11 mouse cellular contexts compared by ENCODE assay signal in genomic region chr2:168412853-168413252, GRCm38 (mm10).
DNase-seq lines count a peak whose midpoint lies in the region; ATAC-seq and TF ChIP-seq lines count a peak whose summit lies in the region.
"Had no signal": no experiment of that assay in that cellular context is flagged by ENCODE, and none has a peak within 500 bp of the region (broad histone marks: within the 10 kb centered on the region; RNA-seq: fewer than 3 reads in every experiment).

No protein-coding gene starts in this region.

- H3K27me3 ChIP-seq in liver, adult 2 months (ENCODE audit: control insufficient read depth, insufficient read depth, low read length) = no peaks in the 10 kb centered on the region
- H3K27me3 ChIP-seq in liver, embryonic 11.5 days (replicated peaks; ENCODE audit: control insufficient read depth, insufficient read depth, low read length) = no peaks in the 10 kb centered on the region; the same call in 1 of the 2 replicates
- no peaks in the 10 kb centered on the region for H3K27me3 ChIP-seq in stomach, postnatal 0 days (ENCODE audit: control insufficient read depth, insufficient read depth, low read length)
- H3K27me3 ChIP-seq: liver, embryonic 13.5 days; neural tube, embryonic 13.5 days had no signal

- no peaks in the 10 kb centered on the region for H3K36me3 ChIP-seq in liver, adult 2 months (ENCODE audit: control insufficient read depth, insufficient read depth, low read length)
- no peaks in the 10 kb centered on the region for H3K36me3 ChIP-seq in liver, embryonic 11.5 days (ENCODE audit: control insufficient read depth, insufficient read depth, low read length)
- no peaks in the 10 kb centered on the region for H3K36me3 ChIP-seq in stomach, postnatal 0 days (ENCODE audit: control insufficient read depth, insufficient read depth, low read length)
- H3K36me3 ChIP-seq: forebrain, embryonic 10.5 days; liver, embryonic 13.5 days; neural tube, embryonic 13.5 days had no signal

- no peaks in the 10 kb centered on the region for H3K79me2 ChIP-seq in liver, adult 2 months (ENCODE audit: control insufficient read depth, insufficient read depth, low read length)

- no peak for ATAC-seq in liver, embryonic 11.5 days (replicated peaks; ENCODE audit: low FRiP score)
- ATAC-seq in stomach, postnatal 0 days (ENCODE audit: low FRiP score, low TSS enrichment) = no peak

- peak; percentile 16; the same call in 1 of the 2 replicates for TF ChIP-seq CTCF in liver, adult 2 months (IDR thresholded peaks at IDR 0.05; ENCODE audit: low read depth, low read length)
- peak; percentile 25; the same call in 1 of the 2 replicates for TF ChIP-seq CTCF in cortical plate, adult 2 months (IDR thresholded peaks at IDR 0.05; ENCODE audit: extremely low read depth, insufficient read depth, low read length)
- TF ChIP-seq CTCF in stomach, postnatal 0 days (IDR thresholded peaks at IDR 0.05; ENCODE audit: low read depth) = peak; percentile 68

- 40% methylated on average over 6 of the region's 6 CpGs for WGBS in liver, adult 2 months
- 40% methylated on average over 6 of the region's 6 CpGs for WGBS in liver, embryonic 11.5 days
- WGBS in stomach, postnatal 0 days = 51% methylated on average over 6 of the region's 6 CpGs

- DNase-seq in cerebellum, postnatal 10 days = peak; percentile 59 to 67
- DNase-seq in cerebellum, adult 18-20 months = no peak
- DNase-seq in liver, adult 2 months (ENCODE audit: extremely low read depth, low read depth, low spot score) = no peak
- no peak for DNase-seq in liver, embryonic 11.5 days (ENCODE audit: low spot score)
- no peak for DNase-seq in stomach, postnatal 0 days (ENCODE audit: low spot score)
- no peak for DNase-seq in frontal cortex, postnatal 10 days (ENCODE audit: low spot score in 2 of 2)
- no peak for DNase-seq in layer of hippocampus, postnatal 25 days (ENCODE audit: extremely low spot score in 1 of 2, low spot score in 1 of 2)
- DNase-seq: liver, embryonic 13.5 days had no signal

- no peak for TF ChIP-seq POLR2A in liver, adult 2 months (IDR thresholded peaks at IDR 0.05; ENCODE audit: extremely low read depth, insufficient read depth, low read length)
- no peak for TF ChIP-seq POLR2A in cortical plate, adult 2 months (IDR thresholded peaks at IDR 0.05; ENCODE audit: extremely low read depth, insufficient read depth, low read length)

- H3K27ac ChIP-seq in liver, adult 2 months (replicated peaks; ENCODE audit: insufficient read depth, low read depth, low read length) = no peak overlapping the region
- H3K27ac ChIP-seq in liver, embryonic 11.5 days (ENCODE audit: low read depth, low read length) = no peak overlapping the region
- no peak overlapping the region for H3K27ac ChIP-seq in cortical plate, adult 2 months (ENCODE audit: insufficient read depth, low read length)
- no peak overlapping the region for H3K27ac ChIP-seq in stomach, postnatal 0 days (replicated peaks)
- H3K27ac ChIP-seq: forebrain, embryonic 10.5 days; liver, embryonic 13.5 days; neural tube, embryonic 13.5 days had no signal

- no peak overlapping the region for H3K9ac ChIP-seq in liver, adult 2 months (ENCODE audit: low read depth, low read length)
- no peak overlapping the region for H3K9ac ChIP-seq in liver, embryonic 11.5 days (ENCODE audit: low read depth, low read length)
- no peak overlapping the region for H3K9ac ChIP-seq in stomach, postnatal 0 days (ENCODE audit: low read length)
- H3K9ac ChIP-seq: liver, embryonic 13.5 days; neural tube, embryonic 13.5 days had no signal

- no peaks in the 10 kb centered on the region for H3K9me3 ChIP-seq in liver, embryonic 11.5 days (ENCODE audit: control insufficient read depth, low read length)
- H3K9me3 ChIP-seq in stomach, postnatal 0 days (ENCODE audit: control insufficient read depth, low read length) = no peaks in the 10 kb centered on the region
- H3K9me3 ChIP-seq: forebrain, embryonic 10.5 days; liver, embryonic 13.5 days had no signal

- no peaks in the 10 kb centered on the region for H3K4me1 ChIP-seq in liver, adult 2 months (ENCODE audit: control insufficient read depth, insufficient read depth, low read length)
- no peaks in the 10 kb centered on the region for H3K4me1 ChIP-seq in liver, embryonic 11.5 days (replicated peaks; ENCODE audit: control insufficient read depth, insufficient read depth, low read length)
- H3K4me1 ChIP-seq in cortical plate, adult 2 months (ENCODE audit: control insufficient read depth, insufficient read depth, low read length) = no peaks in the 10 kb centered on the region
- H3K4me1 ChIP-seq in stomach, postnatal 0 days (replicated peaks; ENCODE audit: control insufficient read depth, insufficient read depth) = no peaks in the 10 kb centered on the region
- H3K4me1 ChIP-seq: liver, embryonic 13.5 days; neural tube, embryonic 13.5 days had no signal

- H3K4me3 ChIP-seq in liver, adult 2 months (ENCODE audit: insufficient read depth, low read depth, low read length) = no peak overlapping the region
- no peak overlapping the region for H3K4me3 ChIP-seq in liver, embryonic 11.5 days (ENCODE audit: low read depth, low read length)
- no peak overlapping the region for H3K4me3 ChIP-seq in cortical plate, adult 2 months (ENCODE audit: insufficient read depth, low read length)
- H3K4me3 ChIP-seq in stomach, postnatal 0 days (ENCODE audit: low read depth, low read length) = no peak overlapping the region
- H3K4me3 ChIP-seq: forebrain, embryonic 10.5 days; liver, embryonic 13.5 days; neural tube, embryonic 13.5 days had no signal

- no peak overlapping the region for H3K4me2 ChIP-seq in liver, embryonic 11.5 days
- no peak overlapping the region for H3K4me2 ChIP-seq in stomach, postnatal 0 days (replicated peaks; ENCODE audit: low read depth)
- H3K4me2 ChIP-seq: liver, embryonic 13.5 days; neural tube, embryonic 13.5 days had no signal

- no peak for TF ChIP-seq EP300 in stomach, postnatal 0 days (optimal IDR thresholded peaks at IDR 0.05)

Comparison
In these comparisons a context has a peak if more than half of its experiments do, and no peak if none do; other contexts are left out.
1. DNase-seq: peak in cerebellum, postnatal 10 days (2 of 2); none in cerebellum, adult 18-20 months (0 of 2), liver, adult 2 months (single experiment), liver, embryonic 11.5 days (single experiment), stomach, postnatal 0 days (single experiment), frontal cortex, postnatal 10 days (0 of 2) and layer of hippocampus, postnatal 25 days (0 of 2).
2. CTCF ChIP-seq: peak in every context shown above with its lines; median percentile 68 in stomach, postnatal 0 days; 25 in cortical plate, adult 2 months; 16 in liver, adult 2 months.